Mouse (Mus musculus) adrenal gland, postnatal 0 days (tissue): ENCODE results near the gene Taok3. TPM values are rescaled to one million over a fixed set of nuclear protein-coding genes. Genes with fewer than 3 reads are reported as not detected.

ENCODE experiments used
- polyA plus RNA-seq: library from polyadenylated mRNA; unstranded; fragments of >200 nt; fragmentation: Nextera tagmentation; extraction: Ambion mirVana; gene quantifications from 2 replicates; pipeline ENCODE4 v1.2.1, GENCODE M21; 2015

Gene Taok3
- polyA plus RNA-seq = 18.0 and 31.1 TPM in 2 replicates

DNA sequence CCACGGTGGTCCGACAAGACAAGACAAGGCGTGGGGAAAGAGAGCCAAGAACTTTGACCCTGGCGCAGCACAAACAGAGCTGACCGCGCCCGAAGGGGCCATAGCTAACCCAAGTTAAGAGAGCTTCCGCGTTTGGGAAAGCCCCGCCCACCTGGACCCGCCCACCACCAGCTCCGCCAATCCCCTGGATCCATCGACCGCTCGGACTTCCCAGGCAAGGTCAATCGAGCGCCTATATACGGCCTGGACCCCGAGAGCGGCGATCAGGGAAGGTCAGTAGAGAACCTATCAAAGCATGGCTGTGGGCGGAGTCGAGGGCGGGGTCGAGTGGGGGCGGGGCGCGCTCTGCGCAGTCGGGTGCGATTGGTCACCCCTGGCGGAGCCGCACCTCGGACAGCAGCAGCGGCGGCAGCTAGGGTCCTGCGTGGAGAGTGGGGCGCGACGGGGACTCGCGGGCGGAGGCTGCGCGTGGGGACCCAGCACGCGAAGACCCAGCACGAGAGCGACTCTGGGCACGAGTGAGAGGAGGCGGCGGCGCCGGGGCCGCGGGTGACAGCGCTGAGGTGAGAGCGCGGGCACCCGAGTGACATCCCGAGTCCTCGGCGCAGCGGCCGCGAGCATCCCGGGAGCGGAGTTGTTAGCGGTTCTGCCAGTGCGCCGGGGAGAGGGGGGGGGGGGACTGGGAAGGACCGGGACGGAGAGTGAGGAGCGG is at the start of gene Taok3:
TSS of gene Taok3 (plus strand) at position 353 of the 712 bp plus-strand sequence.

GRCm38 (mm10) chr5:117115836-117116366 is 4.0 kb upstream of the Taok3 start, which contains the start of gene Suds3:
TSS of gene Suds3 (minus strand) at chr5:117116113.

DNA sequence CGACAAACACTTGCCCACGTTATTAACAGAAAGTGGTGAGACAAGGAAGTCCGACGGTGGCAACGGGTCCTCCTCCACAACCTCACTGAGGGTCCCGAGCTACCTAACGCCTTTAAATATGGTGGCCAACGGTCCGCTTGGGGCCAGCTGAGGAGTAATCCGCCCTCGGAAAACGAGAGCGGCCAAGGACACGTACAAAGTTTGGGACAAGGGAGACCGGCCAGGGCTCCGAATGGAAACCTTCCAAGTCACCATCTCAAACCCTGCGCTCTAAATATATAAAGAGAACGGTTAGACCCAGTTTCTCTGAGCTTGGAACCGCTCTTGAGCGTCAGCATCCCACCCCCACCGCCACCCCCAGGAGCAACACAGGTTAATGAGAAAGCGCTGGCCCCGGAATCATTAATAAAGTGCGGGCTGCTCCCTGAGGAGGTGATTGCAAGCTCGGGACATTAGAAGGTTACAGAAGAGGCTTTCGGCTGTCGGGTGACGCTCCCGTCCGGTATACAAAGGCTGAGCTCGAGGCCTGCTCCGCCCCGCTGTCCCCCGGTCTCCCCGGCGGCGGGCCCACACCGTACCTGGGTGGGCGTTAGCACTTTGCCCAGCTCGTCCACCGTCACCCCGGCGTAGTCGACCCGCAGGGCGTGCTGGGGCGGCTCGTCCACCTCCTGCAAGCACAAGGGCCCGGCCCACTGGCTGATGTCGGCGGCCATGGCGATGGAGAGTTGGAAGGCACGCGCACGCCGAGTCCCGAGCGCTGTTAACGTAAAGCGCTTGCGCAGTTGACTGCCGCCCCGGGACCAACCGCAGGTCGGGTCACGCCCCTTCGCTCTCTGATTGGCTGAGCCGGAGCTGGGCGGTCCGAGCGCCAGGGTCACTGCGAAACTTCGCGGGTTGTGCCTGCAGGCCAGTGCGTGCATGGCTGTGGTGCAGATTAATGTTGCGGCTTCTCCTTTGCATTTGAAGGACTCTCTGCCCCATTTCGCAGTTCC is 167.2 kb downstream of the Taok3 start, which contains the start of gene Pebp1:
TSS of gene Pebp1 (minus strand) at position 795 of the 992 bp plus-strand sequence.

DNA sequence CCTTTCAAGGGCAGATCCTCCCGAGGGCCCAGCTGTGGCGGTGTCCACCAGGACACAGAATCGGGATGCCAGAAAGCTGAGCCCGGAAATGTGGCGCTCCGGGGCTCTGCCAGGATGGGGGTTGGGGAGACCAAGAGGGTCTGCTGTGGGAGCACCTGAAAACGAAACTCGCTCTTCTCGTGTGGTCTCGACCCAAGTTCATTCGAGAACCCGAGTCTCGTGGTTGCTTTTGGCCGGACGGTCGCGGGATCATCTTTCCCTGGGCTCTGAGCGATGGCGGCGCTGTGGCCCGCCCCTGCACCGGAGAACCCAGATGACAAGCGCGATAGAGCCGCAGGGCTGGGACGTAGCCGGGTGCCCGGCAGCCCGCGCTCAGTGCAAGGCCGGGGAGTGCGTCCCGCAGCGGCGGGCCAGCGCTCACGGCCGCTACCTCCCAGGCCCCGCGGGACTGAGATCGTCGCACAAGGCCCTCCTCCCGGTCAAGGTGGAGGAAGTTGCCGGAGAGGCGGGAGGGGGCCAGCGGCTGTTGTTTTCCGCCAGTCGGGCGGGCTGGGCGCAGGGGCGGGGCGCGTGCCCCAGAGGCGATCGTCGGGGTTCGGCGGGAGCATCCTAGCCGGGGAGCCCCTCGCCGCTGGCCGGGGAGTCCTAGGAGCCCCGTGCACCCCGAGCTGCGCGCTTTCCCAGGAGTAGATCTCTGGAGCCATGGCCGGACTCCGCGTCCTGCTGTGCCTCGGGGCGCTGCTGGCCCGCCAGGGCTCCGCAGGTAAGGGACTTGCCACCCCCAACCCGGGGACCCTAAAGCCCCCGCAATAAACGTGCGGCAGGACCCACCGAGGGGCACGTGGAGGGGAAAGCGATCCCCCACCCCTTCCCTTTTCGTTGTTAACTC is 199.1 kb downstream of the Taok3 start, which contains the start of gene Vsig10:
TSS of gene Vsig10 (plus strand) at position 343 of the 889 bp plus-strand sequence.

Other genes with a start within 250 kb of the Taok3 start
- gene Suds3, start 4.0 kb upstream of the Taok3 start, polyA plus RNA-seq = 81.6 and 93.6 TPM in 2 replicates
- 912 and 1,387 TPM in 2 replicates for gene Pebp1, start 167.5 kb downstream of the Taok3 start, polyA plus RNA-seq
- 13.6 and 24.8 TPM in 2 replicates for gene Vsig10, start 199.0 kb downstream of the Taok3 start, polyA plus RNA-seq
- 69.0 and 112 TPM in 2 replicates for gene Wsb2, start 237.2 kb downstream of the Taok3 start, polyA plus RNA-seq